Mouse (Mus musculus): Measurements from ENCODE around the gene Rtbdn. TPM values are rescaled to one million over a fixed set of nuclear protein-coding genes. Genes with fewer than 3 reads are reported as not detected.

Gene Rtbdn
- polyA plus RNA-seq, 1 experiment from 2014 or later = 0.30 TPM

- Histone ChIP-seq H3K9ac (replicated peaks; ENCODE audit: low read length) (no peak overlapping the region), H3K4me3 (ENCODE audit: low read length) (no peak overlapping the region), H3K27ac (ENCODE audit: low read length) (no peak overlapping the region), H3K9me3 (ENCODE audit: low read length) (0 out of 2 replicates have a peak, but pooled peaks cover 2% of the 10 kb centered on the region), H3K4me2 (replicated peaks; ENCODE audit: low read depth, low read length) (no peak overlapping the region), H3K36me3 (ENCODE audit: insufficient read depth, low read length) (no peaks in the 10 kb centered on the region), H3K4me1 (ENCODE audit: insufficient read depth, low read length) (peaks cover 9% of the 10 kb centered on the region), H3K27me3 (ENCODE audit: insufficient read depth, low read length) (peaks cover 46% of the 10 kb centered on the region)
- ATAC-seq (ENCODE audit: low FRiP score, low TSS enrichment) = no peak
- WGBS = 85% methylated on average over 8 of the region's 8 CpGs
These were observed 31.5 kb upstream of the Rtbdn start for GRCm38 (mm10) chr8:84915269-84915668.

GRCm38 (mm10) chr8:84917781-84918180 lies 29.0 kb upstream of the Rtbdn start:
- Histone ChIP-seq H3K4me2 (replicated peaks; ENCODE audit: low read depth, low read length) (no peak overlapping the region), H3K4me3 (ENCODE audit: low read length) (no peak overlapping the region), H3K27ac (ENCODE audit: low read length) (no peak overlapping the region), H3K9me3 (ENCODE audit: low read length) (0 out of 2 replicates have a peak, but pooled peaks cover 2% of the 10 kb centered on the region), H3K36me3 (ENCODE audit: insufficient read depth, low read length) (no peaks in the 10 kb centered on the region), H3K27me3 (ENCODE audit: insufficient read depth, low read length) (peaks cover 24% of the 10 kb centered on the region), H3K9ac (replicated peaks; ENCODE audit: low read length) (no peak overlapping the region), H3K4me1 (ENCODE audit: insufficient read depth, low read length) (peaks cover 4% of the 10 kb centered on the region)
- 24% methylated on average over 20 of the region's 20 CpGs for WGBS
- ATAC-seq (ENCODE audit: low FRiP score, low TSS enrichment) = no peak

GRCm38 (mm10) chr8:84918646-84919045 lies 28.1 kb upstream of the Rtbdn start:
- no peaks in the 10 kb centered on the region for H3K36me3 ChIP-seq (ENCODE audit: insufficient read depth, low read length)
- no peak overlapping the region for H3K27ac ChIP-seq (ENCODE audit: low read length)
- H3K9ac ChIP-seq (replicated peaks; ENCODE audit: low read length) = no peak overlapping the region
- H3K27me3 ChIP-seq (ENCODE audit: insufficient read depth, low read length) = peaks cover 17% of the 10 kb centered on the region
- 91% methylated on average over 15 of the region's 15 CpGs for WGBS
- no peak overlapping the region for H3K4me2 ChIP-seq (replicated peaks; ENCODE audit: low read depth, low read length)
- H3K9me3 ChIP-seq (ENCODE audit: low read length) = 0 out of 2 replicates have a peak, but pooled peaks cover 2% of the 10 kb centered on the region
- H3K4me3 ChIP-seq (ENCODE audit: low read length) = no peak overlapping the region
- no peak for ATAC-seq (ENCODE audit: low FRiP score, low TSS enrichment)
- H3K4me1 ChIP-seq (ENCODE audit: insufficient read depth, low read length) = no peaks in the 10 kb centered on the region

- 77% methylated on average over 2 of the region's 2 CpGs for WGBS
These were observed 25.2 kb upstream of the Rtbdn start for GRCm38 (mm10) chr8:84921596-84921995.

GRCm38 (mm10) chr8:84925557-84925956 lies 21.2 kb upstream of the Rtbdn start:
- H3K27me3 ChIP-seq (ENCODE audit: insufficient read depth, low read length) = peaks cover 19% of the 10 kb centered on the region
- ATAC-seq (ENCODE audit: low FRiP score, low TSS enrichment) = no peak
- 64% methylated on average over 7 of the region's 7 CpGs for WGBS
- H3K27ac ChIP-seq (ENCODE audit: low read length) = no peak overlapping the region
- H3K9me3 ChIP-seq (ENCODE audit: low read length) = no peaks in the 10 kb centered on the region
- no peaks in the 10 kb centered on the region for H3K36me3 ChIP-seq (ENCODE audit: insufficient read depth, low read length)
- H3K4me2 ChIP-seq (replicated peaks; ENCODE audit: low read depth, low read length) = no peak overlapping the region
- H3K4me1 ChIP-seq (ENCODE audit: insufficient read depth, low read length) = peaks cover 9% of the 10 kb centered on the region
- H3K4me3 ChIP-seq (ENCODE audit: low read length) = no peak overlapping the region
- H3K9ac ChIP-seq (replicated peaks; ENCODE audit: low read length) = no peak overlapping the region

More at GRCm38 (mm10) chr8:84921596-84921995, 25.2 kb upstream of the Rtbdn start:
- no peaks in the 10 kb centered on the region for H3K9me3 ChIP-seq (ENCODE audit: low read length)
- no peaks in the 10 kb centered on the region for H3K36me3 ChIP-seq (ENCODE audit: insufficient read depth, low read length)
- H3K4me1 ChIP-seq (ENCODE audit: insufficient read depth, low read length) = no peaks in the 10 kb centered on the region
- H3K27me3 ChIP-seq (ENCODE audit: insufficient read depth, low read length) = peaks cover 11% of the 10 kb centered on the region
- H3K4me3 ChIP-seq (ENCODE audit: low read length) = no peak overlapping the region
- no peak for ATAC-seq (ENCODE audit: low FRiP score, low TSS enrichment)
- no peak overlapping the region for H3K4me2 ChIP-seq (replicated peaks; ENCODE audit: low read depth, low read length)
- H3K9ac ChIP-seq (replicated peaks; ENCODE audit: low read length) = no peak overlapping the region
- no peak overlapping the region for H3K27ac ChIP-seq (ENCODE audit: low read length)

GRCm38 (mm10) chr8:84927513-84927912 lies 19.3 kb upstream of the Rtbdn start:
- Histone ChIP-seq H3K9ac (replicated peaks; ENCODE audit: low read length) (no peak overlapping the region), H3K27ac (ENCODE audit: low read length) (no peak overlapping the region), H3K27me3 (ENCODE audit: insufficient read depth, low read length) (peaks cover 29% of the 10 kb centered on the region), H3K36me3 (ENCODE audit: insufficient read depth, low read length) (no peaks in the 10 kb centered on the region), H3K9me3 (ENCODE audit: low read length) (no peaks in the 10 kb centered on the region), H3K4me1 (ENCODE audit: insufficient read depth, low read length) (peaks cover 9% of the 10 kb centered on the region), H3K4me3 (ENCODE audit: low read length) (no peak overlapping the region), H3K4me2 (replicated peaks; ENCODE audit: low read depth, low read length) (no peak overlapping the region)
- WGBS = 81% methylated on average over 1 of the region's 1 CpGs
- no peak for ATAC-seq (ENCODE audit: low FRiP score, low TSS enrichment)

- peak overlapping the region; percentile 68 for H3K4me2 ChIP-seq (replicated peaks; ENCODE audit: low read depth, low read length)
- H3K9me3 ChIP-seq (ENCODE audit: low read length) = no peaks in the 10 kb centered on the region
- no peaks in the 10 kb centered on the region for H3K36me3 ChIP-seq (ENCODE audit: insufficient read depth, low read length)
- H3K4me1 ChIP-seq (ENCODE audit: insufficient read depth, low read length) = peaks cover 9% of the 10 kb centered on the region
- peaks cover 30% of the 10 kb centered on the region for H3K27me3 ChIP-seq (ENCODE audit: insufficient read depth, low read length)
- 3% methylated on average over 46 of the region's 52 CpGs for WGBS
- no peak overlapping the region for H3K27ac ChIP-seq (ENCODE audit: low read length)
- H3K9ac ChIP-seq (replicated peaks; ENCODE audit: low read length) = no peak overlapping the region
- peak; percentile 81 for ATAC-seq (ENCODE audit: low FRiP score, low TSS enrichment)
- peak overlapping the region; percentile 42 for H3K4me3 ChIP-seq (ENCODE audit: low read length)
These were observed 18.1 kb upstream of the Rtbdn start for GRCm38 (mm10) chr8:84928456-84929306.

GRCm38 (mm10) chr8:84930582-84930981 lies 16.2 kb upstream of the Rtbdn start:
- no peak overlapping the region for H3K27ac ChIP-seq (ENCODE audit: low read length)
- no peak overlapping the region for H3K4me2 ChIP-seq (replicated peaks; ENCODE audit: low read depth, low read length)
- no peaks in the 10 kb centered on the region for H3K9me3 ChIP-seq (ENCODE audit: low read length)
- no peak overlapping the region for H3K9ac ChIP-seq (replicated peaks; ENCODE audit: low read length)
- H3K36me3 ChIP-seq (ENCODE audit: insufficient read depth, low read length) = no peaks in the 10 kb centered on the region
- H3K27me3 ChIP-seq (ENCODE audit: insufficient read depth, low read length) = peaks cover 49% of the 10 kb centered on the region
- peaks cover 15% of the 10 kb centered on the region for H3K4me1 ChIP-seq (ENCODE audit: insufficient read depth, low read length)
- no peak for ATAC-seq (ENCODE audit: low FRiP score, low TSS enrichment)
- WGBS = 75% methylated on average over 13 of the region's 13 CpGs
- no peak overlapping the region for H3K4me3 ChIP-seq (ENCODE audit: low read length)

- H3K9me3 ChIP-seq (ENCODE audit: low read length) = no peaks in the 10 kb centered on the region
- WGBS = 72% methylated on average over 16 of the region's 16 CpGs
- peaks cover 20% of the 10 kb centered on the region for H3K4me1 ChIP-seq (ENCODE audit: insufficient read depth, low read length)
- H3K4me3 ChIP-seq (ENCODE audit: low read length) = no peak overlapping the region
- H3K27ac ChIP-seq (ENCODE audit: low read length) = no peak overlapping the region
- peaks cover 76% of the 10 kb centered on the region for H3K27me3 ChIP-seq (ENCODE audit: insufficient read depth, low read length)
- ATAC-seq (ENCODE audit: low FRiP score, low TSS enrichment) = no peak
- no peak overlapping the region for H3K4me2 ChIP-seq (replicated peaks; ENCODE audit: low read depth, low read length)
- H3K9ac ChIP-seq (replicated peaks; ENCODE audit: low read length) = no peak overlapping the region
- no peaks in the 10 kb centered on the region for H3K36me3 ChIP-seq (ENCODE audit: insufficient read depth, low read length)
These were observed 12.8 kb upstream of the Rtbdn start for GRCm38 (mm10) chr8:84933767-84934559.
